Mouse (Mus musculus): ENCODE measurements around the gene Phtf2.
"Not testable (repeated sequence)": the region's sequence is repeated elsewhere in the genome, so short reads cannot be mapped to it uniquely, and the experiment has no call there.

The Phtf2 gene

DNA sequence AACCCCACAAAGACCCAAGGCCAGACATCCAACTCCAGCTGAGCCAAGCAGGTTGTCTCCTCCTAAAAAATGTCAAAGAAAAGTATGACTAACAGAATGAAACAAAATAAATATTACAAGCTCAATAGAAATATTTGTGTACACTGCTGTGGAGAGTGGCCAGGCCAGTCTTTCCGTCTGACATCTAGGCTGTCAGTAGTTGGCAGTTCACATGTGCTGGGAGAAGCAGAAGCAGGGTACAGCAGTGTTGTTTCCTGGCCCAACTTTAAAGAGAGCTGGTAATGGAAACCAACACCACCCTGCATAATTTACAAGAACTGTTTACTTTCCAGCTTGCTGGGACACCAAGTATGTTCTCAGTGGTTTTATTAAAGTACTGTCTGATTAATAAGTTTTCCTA, 60.3 kb downstream of the Phtf2 start:
- POLR2A ChIA-PET: interaction anchor here in 2 of 4 experiments (1.0 to 2.8 kb wide), 5 partner anchors 10 to 60 kb away, joined by 3 to 13 read pairs (median 3); partner anchors contain the start of genes Phtf2 (in 1 of the 2) and Tmem60 (in 1 of the 2)
- CTCF ChIA-PET: no interaction called here

GRCm38 (mm10) chr5:20821122-20821521, 60.8 kb downstream of the Phtf2 start:
- CTCF ChIA-PET: no interaction called here
- POLR2A ChIA-PET: interaction anchor here in 2 of 4 experiments (1.4 to 2.8 kb wide), 2 partner anchors 10 to 13 kb away, joined by 3 to 13 read pairs; no protein-coding TSS in a partner anchor

- POLR2A ChIA-PET: no interaction called here
- CTCF ChIA-PET: no interaction called here
Observed at GRCm38 (mm10) chr5:20815094-20815493, 66.8 kb downstream of the Phtf2 start.

GRCm38 (mm10) chr5:20810449-20810848, 71.5 kb downstream of the Phtf2 start:
- CTCF ChIA-PET: no interaction called here
- POLR2A ChIA-PET: no interaction called here

GRCm38 (mm10) chr5:20795932-20796331, 86.0 kb downstream of the Phtf2 start:
- POLR2A ChIA-PET: interaction anchor here in 1 of 4 experiments (0.6 kb wide), 1 partner anchor 17 kb away, joined by 3 read pairs; no protein-coding TSS in a partner anchor
- CTCF ChIA-PET: no interaction called here

DNA sequence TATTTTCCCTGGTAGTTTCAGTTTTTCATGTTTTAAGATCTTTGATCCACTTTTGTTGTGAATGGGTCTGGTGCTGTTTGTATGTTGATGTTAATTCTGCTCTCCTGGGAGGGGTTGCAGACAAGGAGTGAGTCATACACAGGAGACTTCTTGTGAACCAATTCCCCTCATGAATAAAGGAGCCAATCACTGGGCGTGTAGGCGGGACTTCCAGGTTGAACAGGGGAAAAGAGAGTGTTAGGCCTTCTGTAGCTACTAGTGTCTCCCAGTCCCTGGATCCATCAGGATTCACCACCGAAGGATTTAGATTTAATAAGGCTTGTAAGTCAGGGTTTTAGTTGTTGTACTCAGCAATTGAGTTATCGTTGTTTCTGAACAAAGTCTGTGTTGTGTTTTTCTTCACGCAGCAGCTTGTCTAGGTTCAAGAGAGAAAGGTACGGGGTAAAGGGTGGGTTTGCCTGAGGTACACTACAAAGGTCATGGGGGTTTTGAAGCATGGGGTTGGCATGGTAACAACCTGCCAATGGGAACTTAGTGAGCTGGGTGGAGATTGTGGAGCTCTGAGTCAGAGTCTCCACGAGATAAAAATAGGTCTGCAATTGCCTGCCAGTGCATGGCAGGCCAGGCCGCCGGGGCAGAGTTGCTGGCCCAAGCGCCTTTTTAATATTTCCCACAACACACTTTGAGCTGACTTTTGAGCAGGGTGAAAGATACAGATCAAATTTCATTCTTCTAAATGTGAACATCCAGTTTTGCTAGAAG, 90.0 kb downstream of the Phtf2 start:
- ChIA-PET POLR2A (interaction anchor here in 2 of 4 experiments (0.5 to 1.3 kb wide), 5 partner anchors 9 to 80 kb away, joined by 3 read pairs; no protein-coding TSS in a partner anchor), CTCF (interaction anchor here in 1 of 4 experiments (0.7 kb wide), 1 partner anchor 91 kb away, joined by 3 read pairs; no protein-coding TSS in a partner anchor)

- CTCF ChIA-PET, POLR2A ChIA-PET: not testable (repeated sequence)
Observed at GRCm38 (mm10) chr5:20786471-20786870, 95.5 kb downstream of the Phtf2 start.

DNA sequence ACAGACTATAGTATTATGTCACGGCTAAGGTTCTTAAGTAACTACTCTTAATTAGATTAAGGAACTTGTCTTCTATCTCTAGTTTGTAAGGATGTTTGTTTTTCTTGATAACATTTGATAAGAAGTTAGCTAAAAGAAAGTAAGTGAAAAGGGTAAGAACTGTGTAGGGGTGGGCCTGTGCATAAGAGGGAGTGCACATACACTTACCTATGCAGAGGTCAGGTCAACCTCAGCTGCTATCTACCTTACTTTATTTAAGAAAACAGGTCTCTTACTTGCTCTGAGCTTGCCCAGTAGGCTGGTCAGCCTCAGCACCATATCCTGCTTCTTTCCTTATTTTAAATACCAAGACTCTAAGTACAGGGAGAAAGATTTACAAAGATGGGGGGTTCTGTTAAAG, 100.8 kb downstream of the Phtf2 start:
- ChIA-PET POLR2A (no interaction called here), CTCF (no interaction called here)

GRCm38 (mm10) chr5:20779191-20779590, 102.7 kb downstream of the Phtf2 start:
- ChIA-PET POLR2A (interaction anchor here in 1 of 4 experiments (1.0 to 2.6 kb wide), 4 partner anchors 10 to 17 kb away, joined by 3 to 9 read pairs (median 3); no protein-coding TSS in a partner anchor), CTCF (interaction anchor here in 2 of 4 experiments (0.6 to 0.7 kb wide), 2 partner anchors 68 to 190 kb away, joined by 3 to 5 read pairs; no protein-coding TSS in a partner anchor)

- ChIA-PET CTCF (interaction anchor here in 1 of 4 experiments (0.6 kb wide), 1 partner anchor 69 kb away, joined by 5 read pairs; no protein-coding TSS in a partner anchor), POLR2A (interaction anchor here in 1 of 4 experiments (1.0 to 2.6 kb wide), 4 partner anchors 9 to 18 kb away, joined by 3 to 9 read pairs (median 3); no protein-coding TSS in a partner anchor)
Observed at GRCm38 (mm10) chr5:20778274-20778984, 103.5 kb downstream of the Phtf2 start.

DNA sequence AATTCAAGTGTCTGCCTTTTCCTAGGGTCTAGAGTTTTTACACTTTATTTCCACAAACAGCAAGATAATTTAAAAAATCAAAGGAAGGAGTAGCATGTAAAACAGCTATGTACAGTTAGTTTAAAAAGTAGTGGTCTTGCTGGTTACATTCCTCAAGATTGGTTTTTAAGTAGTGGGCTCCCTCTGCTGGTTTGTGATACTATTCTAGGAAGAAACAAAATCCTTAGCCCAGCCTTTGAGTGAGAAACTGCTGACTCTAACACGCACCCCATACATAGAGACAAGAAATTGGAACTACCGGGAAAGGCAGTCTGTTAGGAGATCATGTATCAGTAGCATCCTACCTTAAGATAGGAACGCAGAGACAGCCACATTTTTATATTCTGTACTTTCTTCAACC, 108.6 kb downstream of the Phtf2 start:
- CTCF ChIA-PET: interaction anchor here in 1 of 4 experiments (0.6 to 1.1 kb wide), 2 partner anchors 120 to 185 kb away, joined by 3 read pairs; no protein-coding TSS in a partner anchor

DNA sequence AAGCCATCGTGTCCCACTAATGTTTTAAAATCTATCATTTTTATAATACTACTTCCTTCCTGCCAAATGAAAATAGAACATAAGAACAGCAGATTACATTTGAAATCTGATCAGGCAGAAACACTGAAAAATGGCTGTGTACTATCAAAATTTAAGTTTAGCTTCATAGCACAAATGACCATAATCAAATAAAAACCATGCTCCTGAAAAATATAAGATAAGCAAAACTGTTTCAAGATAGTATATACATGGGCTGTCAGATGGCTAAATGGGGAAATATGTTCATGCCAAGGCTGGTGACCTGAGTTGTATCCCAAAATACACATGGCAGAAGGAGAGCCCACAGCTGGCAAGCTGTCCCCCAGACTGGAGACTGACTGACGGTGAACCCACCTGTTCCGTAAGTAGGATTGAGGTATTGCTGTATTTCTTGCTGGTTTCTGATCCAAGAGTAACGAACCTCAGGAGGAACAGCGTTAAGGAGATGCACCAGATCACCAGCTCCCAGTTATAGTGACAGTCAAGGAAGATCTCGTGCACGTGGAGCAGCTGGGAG, 116.5 kb downstream of the Phtf2 start:
- ChIA-PET CTCF (no interaction called here), POLR2A (interaction anchor here in 1 of 4 experiments (0.7 to 2.1 kb wide), 3 partner anchors 14 to 110 kb away, joined by 3 to 7 read pairs (median 3); no protein-coding TSS in a partner anchor)

More for the DNA sequence above, 108.6 kb downstream of the Phtf2 start:
- POLR2A ChIA-PET: interaction anchor here in 2 of 4 experiments (0.6 to 1.3 kb wide), 3 partner anchors 14 to 195 kb away, joined by 3 read pairs; no protein-coding TSS in a partner anchor

- POLR2A ChIA-PET, CTCF ChIA-PET: not testable (repeated sequence)
Observed at GRCm38 (mm10) chr5:20762441-20762840, 119.5 kb downstream of the Phtf2 start.

GRCm38 (mm10) chr5:20760368-20761162, 121.4 kb downstream of the Phtf2 start:
- CTCF ChIA-PET: interaction anchor here in 1 of 4 experiments (0.6 kb wide), 1 partner anchor 107 kb away, joined by 3 read pairs; no protein-coding TSS in a partner anchor
- POLR2A ChIA-PET: interaction anchor here in 1 of 4 experiments (1.6 to 1.8 kb wide), 2 partner anchors 10 to 50 kb away, joined by 3 to 6 read pairs; no protein-coding TSS in a partner anchor

DNA sequence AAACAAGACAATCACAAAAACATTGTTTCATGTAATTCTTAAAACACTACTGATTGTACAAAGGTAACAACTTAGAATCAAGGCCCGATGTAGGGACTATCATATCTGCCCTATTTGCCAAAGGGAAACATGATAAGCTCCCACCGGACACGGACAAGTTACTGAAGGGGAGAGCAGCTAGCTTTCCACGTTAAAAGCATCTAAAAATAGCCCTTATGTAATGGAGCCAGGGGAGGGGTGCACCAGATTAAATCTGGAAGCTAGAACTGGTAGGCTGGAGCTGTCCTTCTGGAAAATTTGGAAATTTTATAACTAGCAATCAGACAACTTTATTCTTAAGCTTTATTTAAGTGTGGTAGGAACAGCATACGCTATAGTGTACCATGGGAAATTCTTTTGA, 122.2 kb downstream of the Phtf2 start:
- POLR2A ChIA-PET: interaction anchor here in 1 of 4 experiments (0.5 to 1.8 kb wide), 3 partner anchors 9 to 1454 kb away, joined by 3 to 6 read pairs (median 4); no protein-coding TSS in a partner anchor
- CTCF ChIA-PET: interaction anchor here in 1 of 4 experiments (0.6 kb wide), 1 partner anchor 108 kb away, joined by 3 read pairs; no protein-coding TSS in a partner anchor

DNA sequence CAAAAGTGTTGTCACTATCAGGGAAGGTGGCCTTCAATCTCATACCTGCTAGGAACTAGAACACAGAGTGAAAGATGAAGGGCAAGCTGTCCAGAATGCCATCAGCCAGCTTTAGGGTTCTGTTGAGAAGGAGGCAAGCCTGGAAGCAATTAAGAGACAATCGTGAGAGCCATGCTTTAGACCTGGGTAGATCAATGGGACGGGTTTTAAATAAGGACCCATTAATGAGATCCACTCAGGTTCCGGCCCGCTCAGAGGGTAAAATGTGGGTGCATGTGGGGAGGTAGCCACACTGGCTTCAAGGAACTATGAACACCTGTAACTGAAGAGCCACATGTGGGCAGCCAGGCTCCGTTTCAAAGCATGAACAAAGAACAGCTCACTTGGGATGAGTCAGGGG, 128.0 kb downstream of the Phtf2 start:
- ChIA-PET CTCF (no interaction called here), POLR2A (interaction anchor here in 2 of 4 experiments (1.4 to 1.7 kb wide), 2 partner anchors 13 to 52 kb away, joined by 3 to 7 read pairs; no protein-coding TSS in a partner anchor)

- POLR2A ChIA-PET: interaction anchor here in 2 of 4 experiments (0.8 to 2.6 kb wide), 4 partner anchors 12 to 51 kb away, joined by 3 to 7 read pairs (median 5); no protein-coding TSS in a partner anchor
- CTCF ChIA-PET: interaction anchor here in 2 of 4 experiments (0.5 to 0.6 kb wide), 2 partner anchors 165 to 263 kb away, joined by 3 read pairs; no protein-coding TSS in a partner anchor
Observed at GRCm38 (mm10) chr5:20753096-20753495, 128.8 kb downstream of the Phtf2 start.

DNA sequence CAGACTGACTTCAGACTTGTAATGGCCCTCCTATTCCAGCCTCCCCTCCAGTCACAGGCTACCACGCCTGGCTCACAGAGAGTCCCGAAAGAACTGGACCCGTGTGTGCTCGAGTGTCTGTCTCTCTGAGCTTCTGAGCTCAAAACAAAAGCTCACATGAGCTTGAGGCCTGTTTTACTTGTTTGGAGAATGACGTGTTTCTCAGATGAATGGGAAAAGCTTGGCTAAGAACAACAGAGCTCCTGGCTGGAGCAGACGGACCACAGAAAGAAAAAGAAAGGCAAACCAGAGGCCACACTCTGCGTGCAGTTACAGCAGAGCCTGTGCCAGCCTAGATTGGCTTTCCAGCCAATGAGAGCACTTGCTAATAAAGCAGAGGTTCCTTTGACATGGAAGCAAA, 130.2 kb downstream of the Phtf2 start:
- CTCF ChIA-PET: no interaction called here

More for the DNA sequence above, 130.2 kb downstream of the Phtf2 start:
- POLR2A ChIA-PET: interaction anchor here in 3 of 4 experiments (0.6 to 3.6 kb wide), 5 partner anchors 10 to 528 kb away, joined by 3 to 10 read pairs (median 7); no protein-coding TSS in a partner anchor
